Mouse (Mus musculus): ENCODE measurements around the gene Psmg1. TPM values are rescaled to one million over a fixed set of nuclear protein-coding genes. Genes with fewer than 3 reads are reported as not detected.

Gene Psmg1
- 31.0 and 32.2 TPM in 2 replicates for polyA plus RNA-seq (2015; fragmentation: Nextera tagmentation; extraction: Ambion mirVana)

GRCm38 (mm10) chr16:95990462-95991121 lies at the start of gene Psmg1:
Gene Psmg1, minus strand, starts transcription at chr16:95990960.
- peak within 1 kb of the TSS; percentile 79 for H3K4me2 ChIP-seq (replicated peaks; ENCODE audit: low read depth)
- H3K27me3 ChIP-seq (replicated peaks; ENCODE audit: control insufficient read depth, insufficient read depth, low read length): no peaks in the 10 kb centered on the region
- H3K27ac ChIP-seq (ENCODE audit: low read depth, low read length): 0 out of 2 replicates have a peak within 1 kb of the TSS, but pooled peaks have one; percentile 15
- ATAC-seq: peak; percentile 88
- peaks cover 10% of the 10 kb centered on the region for H3K36me3 ChIP-seq (ENCODE audit: control insufficient read depth, insufficient read depth)
- H3K4me3 ChIP-seq (ENCODE audit: low read depth, low read length): peak within 1 kb of the TSS; percentile 57
- no peaks in the 10 kb centered on the region for H3K4me1 ChIP-seq (replicated peaks; ENCODE audit: control insufficient read depth, insufficient read depth, low read length)
- peak; percentile 32 for TF ChIP-seq CTCF (IDR thresholded peaks at IDR 0.05; ENCODE audit: low read depth)
- WGBS: under 1% methylated on average over 62 of the region's 62 CpGs
- peak within 1 kb of the TSS; percentile 52 for H3K9ac ChIP-seq (ENCODE audit: low read depth, low read length)
- H3K9me3 ChIP-seq (ENCODE audit: control insufficient read depth): no peaks in the 10 kb centered on the region

- no peak for ATAC-seq
- Histone ChIP-seq H3K36me3 (ENCODE audit: control insufficient read depth, insufficient read depth) (peaks cover 90% of the 10 kb centered on the region), H3K4me2 (replicated peaks; ENCODE audit: low read depth) (no peak overlapping the region), H3K27ac (ENCODE audit: low read depth, low read length) (no peak overlapping the region), H3K27me3 (replicated peaks; ENCODE audit: control insufficient read depth, insufficient read depth, low read length) (no peaks in the 10 kb centered on the region), H3K9ac (ENCODE audit: low read depth, low read length) (no peak overlapping the region), H3K9me3 (ENCODE audit: control insufficient read depth) (no peaks in the 10 kb centered on the region), H3K4me3 (ENCODE audit: low read depth, low read length) (no peak overlapping the region), H3K4me1 (replicated peaks; ENCODE audit: control insufficient read depth, insufficient read depth, low read length) (no peaks in the 10 kb centered on the region)
- TF ChIP-seq CTCF (IDR thresholded peaks at IDR 0.05; ENCODE audit: low read depth): no peak
- WGBS: 71% methylated on average over 6 of the region's 6 CpGs
Measured at GRCm38 (mm10) chr16:96039538-96039937, 48.8 kb upstream of the Psmg1 start.

- Histone ChIP-seq H3K4me1 (replicated peaks; ENCODE audit: control insufficient read depth, insufficient read depth, low read length) (no peaks in the 10 kb centered on the region), H3K4me2 (replicated peaks; ENCODE audit: low read depth) (no peak overlapping the region), H3K9ac (ENCODE audit: low read depth, low read length) (no peak overlapping the region), H3K27ac (ENCODE audit: low read depth, low read length) (no peak overlapping the region), H3K36me3 (ENCODE audit: control insufficient read depth, insufficient read depth) (peaks cover 93% of the 10 kb centered on the region), H3K27me3 (replicated peaks; ENCODE audit: control insufficient read depth, insufficient read depth, low read length) (no peaks in the 10 kb centered on the region), H3K9me3 (ENCODE audit: control insufficient read depth) (no peaks in the 10 kb centered on the region), H3K4me3 (ENCODE audit: low read depth, low read length) (no peak overlapping the region)
- WGBS: 89% methylated on average over 6 of the region's 6 CpGs
- no peak for TF ChIP-seq CTCF (IDR thresholded peaks at IDR 0.05; ENCODE audit: low read depth)
- ATAC-seq: no peak
Measured at GRCm38 (mm10) chr16:96034473-96034872, 43.7 kb upstream of the Psmg1 start.

- no peak for TF ChIP-seq CTCF (IDR thresholded peaks at IDR 0.05; ENCODE audit: low read depth)
- WGBS: 83% methylated on average over 13 of the region's 13 CpGs
- Histone ChIP-seq H3K27ac (ENCODE audit: low read depth, low read length) (no peak overlapping the region), H3K36me3 (ENCODE audit: control insufficient read depth, insufficient read depth) (peaks cover 93% of the 10 kb centered on the region), H3K4me1 (replicated peaks; ENCODE audit: control insufficient read depth, insufficient read depth, low read length) (no peaks in the 10 kb centered on the region), H3K27me3 (replicated peaks; ENCODE audit: control insufficient read depth, insufficient read depth, low read length) (no peaks in the 10 kb centered on the region), H3K4me2 (replicated peaks; ENCODE audit: low read depth) (no peak overlapping the region), H3K4me3 (ENCODE audit: low read depth, low read length) (no peak overlapping the region), H3K9ac (ENCODE audit: low read depth, low read length) (no peak overlapping the region), H3K9me3 (ENCODE audit: control insufficient read depth) (no peaks in the 10 kb centered on the region)
- ATAC-seq: no peak
Measured at GRCm38 (mm10) chr16:96032368-96033043, 41.7 kb upstream of the Psmg1 start.

GRCm38 (mm10) chr16:96030476-96031102 lies 39.8 kb upstream of the Psmg1 start:
- Histone ChIP-seq H3K36me3 (ENCODE audit: control insufficient read depth, insufficient read depth) (peaks cover 90% of the 10 kb centered on the region), H3K27ac (ENCODE audit: low read depth, low read length) (no peak overlapping the region)
- 82% methylated on average over 2 of the region's 2 CpGs for WGBS

GRCm38 (mm10) chr16:96026256-96026655 lies 35.5 kb upstream of the Psmg1 start:
- Histone ChIP-seq H3K27ac (ENCODE audit: low read depth, low read length) (no peak overlapping the region), H3K27me3 (replicated peaks; ENCODE audit: control insufficient read depth, insufficient read depth, low read length) (no peaks in the 10 kb centered on the region), H3K9me3 (ENCODE audit: control insufficient read depth) (no peaks in the 10 kb centered on the region), H3K4me3 (ENCODE audit: low read depth, low read length) (no peak overlapping the region), H3K36me3 (ENCODE audit: control insufficient read depth, insufficient read depth) (peaks cover 77% of the 10 kb centered on the region), H3K9ac (ENCODE audit: low read depth, low read length) (no peak overlapping the region), H3K4me1 (replicated peaks; ENCODE audit: control insufficient read depth, insufficient read depth, low read length) (no peaks in the 10 kb centered on the region), H3K4me2 (replicated peaks; ENCODE audit: low read depth) (no peak overlapping the region)
- 90% methylated on average over 5 of the region's 5 CpGs for WGBS
- TF ChIP-seq CTCF (IDR thresholded peaks at IDR 0.05; ENCODE audit: low read depth): no peak
- ATAC-seq: no peak

More at GRCm38 (mm10) chr16:96030476-96031102, 39.8 kb upstream of the Psmg1 start:
- Histone ChIP-seq H3K27me3 (replicated peaks; ENCODE audit: control insufficient read depth, insufficient read depth, low read length) (no peaks in the 10 kb centered on the region), H3K4me3 (ENCODE audit: low read depth, low read length) (no peak overlapping the region), H3K9me3 (ENCODE audit: control insufficient read depth) (no peaks in the 10 kb centered on the region), H3K4me2 (replicated peaks; ENCODE audit: low read depth) (no peak overlapping the region), H3K9ac (ENCODE audit: low read depth, low read length) (no peak overlapping the region), H3K4me1 (replicated peaks; ENCODE audit: control insufficient read depth, insufficient read depth, low read length) (no peaks in the 10 kb centered on the region)
- ATAC-seq: no peak
- peak; percentile 61 for TF ChIP-seq CTCF (IDR thresholded peaks at IDR 0.05; ENCODE audit: low read depth)
